ENCODE assay signal across 30 mouse cellular contexts in the genomic region with DNA sequence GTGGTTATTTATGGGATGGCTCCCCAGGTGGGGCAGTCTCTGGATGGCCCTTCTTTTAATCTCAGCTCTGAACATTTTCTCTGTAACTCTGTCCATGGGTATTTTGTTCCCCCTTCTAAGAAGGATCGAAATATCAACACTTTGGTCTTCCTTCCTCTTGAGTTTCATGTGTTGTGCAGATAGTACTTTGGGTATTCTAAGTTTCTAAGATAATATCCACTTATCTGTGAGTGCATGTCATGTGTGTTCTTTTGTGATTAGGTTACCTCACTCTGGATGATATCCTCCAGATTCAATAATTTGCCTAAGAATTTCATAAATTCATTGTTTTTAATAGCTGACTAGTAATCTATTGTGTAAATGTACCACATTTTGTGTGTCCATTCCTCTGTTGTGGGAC.
"Had no signal": no experiment of that assay in that cellular context is flagged by ENCODE, and none has a peak within 500 bp of the region (broad histone marks: within the 10 kb centered on the region; RNA-seq: fewer than 3 reads in every experiment).

No protein-coding gene starts in this region.

- H3K4me3 ChIP-seq: heart, embryonic 12.5 days; heart, embryonic 13.5 days; heart, embryonic 15.5 days; hindbrain, embryonic 10.5 days; hindbrain, embryonic 12.5 days; hindbrain, embryonic 13.5 days; hindbrain, embryonic 15.5 days; intestine, embryonic 15.5 days; kidney, embryonic 15.5 days; layer of hippocampus, adult 2 months; left cerebral cortex, adult 2 months had no signal

- DNase-seq: heart, postnatal 10 days; heart, postnatal 14 days; heart, postnatal 36 days; heart, postnatal 4 days; kidney, adult 11 months; kidney, adult 18-20 months; kidney, adult 2 months; kidney, adult 8-10 months; kidney, adult 9 months; kidney, postnatal 10 days; kidney, postnatal 14 days; kidney, postnatal 25 days; kidney, postnatal 36 days; kidney, postnatal 4 days; layer of hippocampus, adult 9-11 months; layer of hippocampus, postnatal 36 days had no signal

- H3K9ac ChIP-seq: heart, embryonic 12.5 days; heart, embryonic 13.5 days; heart, embryonic 15.5 days; hindbrain, embryonic 12.5 days; hindbrain, embryonic 13.5 days; hindbrain, embryonic 14.5 days; hindbrain, embryonic 15.5 days; intestine, embryonic 15.5 days; kidney, embryonic 15.5 days had no signal

- H3K9me3 ChIP-seq: heart, embryonic 15.5 days; hindbrain, embryonic 10.5 days; hindbrain, embryonic 12.5 days; hindbrain, embryonic 13.5 days; hindbrain, embryonic 15.5 days; intestine, embryonic 15.5 days; kidney, embryonic 15.5 days had no signal

- H3K36me3 ChIP-seq: heart, embryonic 12.5 days; heart, embryonic 13.5 days; heart, embryonic 15.5 days; hindbrain, embryonic 10.5 days; hindbrain, embryonic 12.5 days; hindbrain, embryonic 13.5 days; hindbrain, embryonic 15.5 days; intestine, embryonic 15.5 days; kidney, embryonic 15.5 days had no signal

- H3K27me3 ChIP-seq: heart, embryonic 12.5 days; heart, embryonic 13.5 days; heart, embryonic 15.5 days; hindbrain, embryonic 12.5 days; hindbrain, embryonic 13.5 days; hindbrain, embryonic 15.5 days; intestine, embryonic 15.5 days; kidney, embryonic 15.5 days had no signal

- H3K4me1 ChIP-seq: heart, embryonic 12.5 days; heart, embryonic 13.5 days; heart, embryonic 15.5 days; hindbrain, embryonic 10.5 days; hindbrain, embryonic 12.5 days; hindbrain, embryonic 13.5 days; hindbrain, embryonic 15.5 days; intestine, embryonic 15.5 days; kidney, embryonic 15.5 days had no signal

- H3K27ac ChIP-seq: heart, embryonic 13.5 days; heart, embryonic 15.5 days; hindbrain, embryonic 10.5 days; hindbrain, embryonic 12.5 days; hindbrain, embryonic 13.5 days; hindbrain, embryonic 14.5 days; hindbrain, embryonic 15.5 days; hindbrain, postnatal 0 days; intestine, embryonic 15.5 days; kidney, embryonic 15.5 days; kidney, postnatal 0 days; layer of hippocampus, adult 2 months; left cerebral cortex, adult 2 months had no signal
